Mouse (Mus musculus): ENCODE data around the gene Tesc.

- TF ChIP-seq POLR2A (IDR thresholded peaks at IDR 0.05; ENCODE audit: borderline replicate concordance, low read depth, low read length) (no peak), CTCF (IDR thresholded peaks at IDR 0.05; ENCODE audit: low read depth, low read length) (no peak)
These were observed 39.7 kb upstream of the Tesc start for GRCm38 (mm10) chr5:117987891-117988290.
